Mouse (Mus musculus) liver, postnatal 0 days (tissue): ENCODE measurements at regions not wholly inside any gene's neighbourhood (a gene's known extent, or its start where the extent isn't known, plus 50 kb on each side); places are given as distances from the start of the nearest gene placed in this dataset.
A peak's percentile ranks its signal among the peaks of the same experiment; 100 is the strongest.

Experiments used
- ATAC-seq: fragments of 200-750 bp; cut with Nextera tagmentation; 2 replicates; pipeline ENCODE4 v1.8.0; 2017; ENCODE audit warnings: mild to moderate bottlenecking, moderate library complexity
- DNase-seq: peaks from one replicate; pipeline ENCODE4 v3.0.0-alpha.2; 2016
- H3K27ac ChIP-seq: fragments of 300-500 bp; sonication (generic); 2 replicates; pipeline ENCODE4 v1.5.1; 2014; ENCODE audit warnings: antibody characterized with exemption, moderate library complexity, mild to moderate bottlenecking, low read depth
- H3K27me3 ChIP-seq: fragments of 300-500 bp; sonication (generic); 2 replicates; pipeline ENCODE4 v1.6.1; 2014; ENCODE audit warnings: low read length, control low read depth, mixed read lengths; ENCODE audit not compliant: insufficient read depth
- H3K36me3 ChIP-seq: fragments of 300-500 bp; sonication (generic); replicated peaks from 2 replicates; pipeline ENCODE4 v1.6.1; 2014; ENCODE audit warnings: mild to moderate bottlenecking, control low read depth, low read length, moderate library complexity, mixed read lengths; ENCODE audit not compliant: insufficient read depth
- H3K4me1 ChIP-seq: fragments of 300-500 bp; sonication (generic); 2 replicates; pipeline ENCODE4 v1.6.1; 2014; ENCODE audit warnings: antibody characterized with exemption, mild to moderate bottlenecking, control low read depth; ENCODE audit not compliant: insufficient read depth
- H3K4me2 ChIP-seq: fragments of 300-500 bp; sonication (generic); 2 replicates; pipeline ENCODE4 v1.6.1; 2014; ENCODE audit warnings: low read depth, mild to moderate bottlenecking, low read length, moderate library complexity, mixed read lengths
- H3K4me3 ChIP-seq: fragments of 300-500 bp; sonication (generic); 2 replicates; pipeline ENCODE4 v1.5.1; 2014; ENCODE audit warnings: low read depth, low read length
- H3K9ac ChIP-seq: fragments of 300-500 bp; sonication (generic); replicated peaks from 2 replicates; pipeline ENCODE4 v1.6.1; 2014; ENCODE audit warnings: mild to moderate bottlenecking, moderate library complexity
- H3K9me3 ChIP-seq: fragments of 300-500 bp; sonication (generic); 2 replicates; pipeline ENCODE4 v1.6.1; 2016; ENCODE audit warnings: mild to moderate bottlenecking, control low read depth, low read length, mixed read lengths
- CTCF ChIP-seq: sonication (generic); IDR thresholded peaks from 2 replicates; pipeline ENCODE4 v1.5.1; 2016; ENCODE audit warnings: antibody characterized with exemption, low read depth
- EP300 ChIP-seq: IDR thresholded peaks from 2 replicates; pipeline ENCODE4 v1.6.1; 2016; ENCODE audit warnings: antibody characterized with exemption, low read depth, mild to moderate bottlenecking
- WGBS: fragments of 180-500 bp; shearing (Covaris S2); extraction: QIAGEN DNeasy Blood & Tissue Kit; methylation state at CpG from one replicate; pipeline ENCODE4 v1.1.7; 2014; ENCODE audit not compliant: insufficient replicate concordance; 5-methylcytosine and 5-hydroxymethylcytosine counted together

- H3K27me3 ChIP-seq: no peaks in the 10 kb centered on the region
- ATAC-seq (no peak), DNase-seq (no peak)
- H3K4me2 ChIP-seq: no peak overlapping the region
- H3K9me3 ChIP-seq: no peaks in the 10 kb centered on the region
- peaks cover 10% of the 10 kb centered on the region for H3K4me1 ChIP-seq
- no peaks in the 10 kb centered on the region for H3K36me3 ChIP-seq
- 90% methylated on average over 5 of the region's 5 CpGs for WGBS
- no peak overlapping the region for H3K27ac ChIP-seq
- H3K9ac ChIP-seq: no peak overlapping the region
- no peak overlapping the region for H3K4me3 ChIP-seq
- TF ChIP-seq EP300 (no peak), CTCF (no peak)
These were observed 200.0 kb upstream of the Map3k1 start for GRCm38 (mm10) chr13:112008806-112009205.

GRCm38 (mm10) chr13:112009288-112009687 lies 200.5 kb upstream of the Map3k1 start:
- peak; percentile 55 for TF ChIP-seq CTCF
- no peak for TF ChIP-seq EP300
- Histone ChIP-seq H3K4me1 (peaks cover 9% of the 10 kb centered on the region), H3K36me3 (no peaks in the 10 kb centered on the region), H3K4me3 (no peak overlapping the region), H3K4me2 (no peak overlapping the region), H3K27me3 (no peaks in the 10 kb centered on the region), H3K27ac (no peak overlapping the region), H3K9ac (no peak overlapping the region), H3K9me3 (no peaks in the 10 kb centered on the region)
- ATAC-seq (no peak), DNase-seq (no peak)
- 71% methylated on average over 3 of the region's 3 CpGs for WGBS

GRCm38 (mm10) chr13:112010464-112010863 lies 201.7 kb upstream of the Map3k1 start:
- no peak for TF ChIP-seq CTCF
- no peak for TF ChIP-seq EP300
- WGBS: 72% methylated on average over 8 of the region's 8 CpGs
- Histone ChIP-seq H3K9me3 (no peaks in the 10 kb centered on the region), H3K4me1 (peaks cover 6% of the 10 kb centered on the region), H3K36me3 (no peaks in the 10 kb centered on the region), H3K9ac (no peak overlapping the region), H3K4me2 (no peak overlapping the region), H3K27me3 (no peaks in the 10 kb centered on the region), H3K4me3 (no peak overlapping the region), H3K27ac (no peak overlapping the region)
- DNase-seq: no peak
- no peak for ATAC-seq

GRCm38 (mm10) chr13:112012640-112013039 lies 203.8 kb upstream of the Map3k1 start:
- no peak for DNase-seq
- Histone ChIP-seq H3K27me3 (no peaks in the 10 kb centered on the region), H3K9me3 (no peaks in the 10 kb centered on the region), H3K4me2 (no peak overlapping the region), H3K4me1 (peaks cover 14% of the 10 kb centered on the region), H3K36me3 (no peaks in the 10 kb centered on the region), H3K9ac (no peak overlapping the region), H3K27ac (no peak overlapping the region), H3K4me3 (no peak overlapping the region)
- ATAC-seq: no peak
- WGBS: 46% methylated on average over 1 of the region's 1 CpGs
- TF ChIP-seq EP300: no peak
- no peak for TF ChIP-seq CTCF

GRCm38 (mm10) chr13:112015083-112015482 lies 206.3 kb upstream of the Map3k1 start:
- Histone ChIP-seq H3K4me2 (no peak overlapping the region), H3K4me1 (peaks cover 26% of the 10 kb centered on the region), H3K27ac (no peak overlapping the region), H3K9me3 (no peaks in the 10 kb centered on the region), H3K36me3 (no peaks in the 10 kb centered on the region), H3K4me3 (no peak overlapping the region), H3K27me3 (no peaks in the 10 kb centered on the region), H3K9ac (no peak overlapping the region)
- DNase-seq (no peak), ATAC-seq (no peak)
- TF ChIP-seq EP300 (no peak), CTCF (no peak)
- 82% methylated on average over 3 of the region's 3 CpGs for WGBS

GRCm38 (mm10) chr13:112016280-112016679 lies 207.5 kb upstream of the Map3k1 start:
- Histone ChIP-seq H3K27ac (peak overlapping the region; percentile 50; the same call in 1 of the 2 replicates), H3K36me3 (no peaks in the 10 kb centered on the region), H3K9me3 (no peaks in the 10 kb centered on the region), H3K4me3 (no peak overlapping the region), H3K4me2 (peak overlapping the region; percentile 36; the same call in 1 of the 2 replicates), H3K4me1 (peaks cover 26% of the 10 kb centered on the region), H3K9ac (no peak overlapping the region), H3K27me3 (no peaks in the 10 kb centered on the region)
- TF ChIP-seq EP300: peak; percentile 97
- no peak for TF ChIP-seq CTCF
- peak; percentile 85 for ATAC-seq
- no peak for DNase-seq
